Mouse (Mus musculus): Measurements from ENCODE around the gene Armc12.
A peak's percentile ranks its signal among the peaks of the same experiment; 100 is the strongest.

Gene Armc12

DNA sequence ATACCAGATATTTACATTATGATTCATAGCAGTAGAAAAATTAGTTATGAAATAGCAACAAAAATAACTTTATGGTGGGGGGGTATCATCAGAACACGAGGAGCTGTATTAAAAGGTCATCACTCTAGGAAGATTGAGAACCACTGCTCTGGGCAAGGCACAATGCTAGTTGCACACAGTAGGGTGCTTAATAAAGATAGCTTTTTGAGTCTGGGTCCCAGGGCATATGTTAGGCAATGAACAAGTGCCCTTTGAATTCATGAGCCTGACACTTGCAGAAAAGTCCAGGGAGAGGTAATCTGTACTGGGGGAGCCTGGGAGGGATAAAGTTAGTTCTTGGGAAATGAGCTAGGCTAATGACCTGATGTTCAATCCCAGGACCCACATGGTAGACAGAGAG is 17.3 kb upstream of the Armc12 start:
- DNase-seq (ENCODE audit: low spot score): no peak

DNA sequence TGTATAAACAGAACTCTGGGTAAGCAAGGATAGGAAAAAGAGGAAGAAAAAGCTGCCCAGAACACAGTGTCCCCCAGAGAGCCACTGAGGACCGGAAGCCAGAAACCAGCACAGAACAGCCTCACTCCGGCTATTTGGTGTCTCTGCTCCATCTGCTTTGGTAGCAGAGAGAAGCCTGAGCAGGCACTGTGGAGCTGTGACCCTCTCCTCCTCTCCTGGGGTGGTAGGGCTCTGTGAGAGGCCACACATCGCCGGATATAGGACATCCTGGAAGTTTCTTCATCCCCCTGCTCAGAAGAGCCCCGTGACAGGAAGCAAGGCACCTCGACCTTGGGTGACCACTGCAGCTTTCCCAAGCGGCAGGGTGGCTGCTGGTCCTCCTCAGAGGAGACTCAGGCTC is 16.8 kb upstream of the Armc12 start:
- DNase-seq (ENCODE audit: low spot score): no peak

DNA sequence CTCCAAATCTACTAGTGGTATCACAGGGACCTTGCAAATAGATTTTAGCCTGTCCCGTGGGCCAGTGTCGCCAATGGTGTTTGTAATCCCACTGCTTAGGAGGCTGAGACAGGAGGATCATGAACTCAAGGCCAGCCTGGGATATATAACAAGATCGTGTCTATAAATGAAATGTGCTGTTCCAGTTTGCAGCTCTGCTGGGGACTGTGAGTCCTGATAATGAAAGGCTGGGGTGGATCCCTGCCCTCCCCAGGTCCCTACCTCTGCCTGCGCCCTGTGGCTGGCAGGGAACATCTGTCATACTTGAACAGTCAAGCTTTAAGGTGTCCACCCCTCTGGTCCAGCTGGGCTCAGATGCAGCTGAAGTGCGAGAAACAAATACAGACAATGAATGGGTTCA is 16.1 kb upstream of the Armc12 start:
- no peak for DNase-seq (ENCODE audit: low spot score)

DNA sequence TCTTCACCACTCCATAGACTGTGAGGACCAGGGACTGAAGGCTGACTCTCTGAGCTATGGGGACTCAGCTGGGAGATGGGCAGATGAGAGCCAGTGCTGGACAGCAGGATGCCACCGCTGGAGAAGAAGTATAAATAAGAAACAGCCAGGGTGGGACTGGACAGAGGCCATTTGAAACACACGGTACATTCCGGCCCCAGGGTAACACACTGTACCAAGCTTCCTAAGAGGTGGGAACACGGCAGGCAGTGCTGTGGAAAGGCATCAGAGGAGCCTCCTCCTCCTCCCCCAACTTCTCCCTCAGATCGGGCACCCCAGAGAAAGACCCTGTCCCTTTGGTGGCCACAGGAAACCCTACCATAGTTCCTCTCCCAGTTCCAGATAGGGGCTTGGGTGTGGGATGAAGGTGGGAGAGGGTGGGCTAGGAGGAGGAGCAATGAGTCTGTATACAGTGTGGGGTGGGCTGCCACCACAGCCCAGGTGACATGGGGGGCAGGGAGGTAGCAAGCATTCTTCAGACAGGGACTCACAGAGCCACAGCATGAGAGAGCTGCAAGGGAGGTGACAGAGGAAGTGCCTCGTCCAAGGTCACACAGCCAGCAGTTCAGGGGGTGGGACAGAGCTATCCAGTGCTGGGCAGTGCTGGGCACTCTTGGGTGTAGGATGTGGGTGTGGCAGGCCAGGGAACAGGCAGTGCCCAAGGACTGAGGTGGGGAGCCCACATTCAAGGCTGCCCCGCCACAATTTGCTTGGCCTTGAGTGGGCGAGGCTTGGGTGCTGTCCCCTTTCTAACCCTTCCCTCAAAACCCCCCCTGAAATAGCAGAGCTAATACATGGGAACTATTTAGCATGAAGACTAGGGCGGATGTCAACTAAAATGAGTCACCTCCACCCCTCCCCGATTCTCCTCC is 14.9 kb upstream of the Armc12 start:
- peak; percentile 67 for DNase-seq (ENCODE audit: low spot score)

DNA sequence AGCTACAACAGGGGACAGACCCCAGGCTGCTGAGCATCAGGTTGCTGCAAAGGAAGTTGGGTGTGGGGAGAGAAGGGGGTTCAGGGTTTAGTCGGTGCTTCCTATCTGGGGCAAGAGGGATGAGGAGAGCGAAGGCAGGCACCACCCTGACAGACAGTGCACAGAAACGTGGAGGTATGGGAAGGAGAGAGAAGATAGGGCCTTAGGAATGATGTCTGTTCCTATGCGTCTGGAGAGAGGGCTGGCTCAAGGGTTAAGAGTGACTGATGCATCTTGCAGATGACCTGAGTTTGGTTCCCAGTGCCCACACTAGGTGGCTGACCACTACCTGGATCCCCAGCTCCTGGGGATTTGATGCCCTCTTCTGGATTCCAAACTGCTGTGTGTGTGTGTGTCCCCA is 13.7 kb upstream of the Armc12 start:
- no peak for DNase-seq (ENCODE audit: low spot score)

DNA sequence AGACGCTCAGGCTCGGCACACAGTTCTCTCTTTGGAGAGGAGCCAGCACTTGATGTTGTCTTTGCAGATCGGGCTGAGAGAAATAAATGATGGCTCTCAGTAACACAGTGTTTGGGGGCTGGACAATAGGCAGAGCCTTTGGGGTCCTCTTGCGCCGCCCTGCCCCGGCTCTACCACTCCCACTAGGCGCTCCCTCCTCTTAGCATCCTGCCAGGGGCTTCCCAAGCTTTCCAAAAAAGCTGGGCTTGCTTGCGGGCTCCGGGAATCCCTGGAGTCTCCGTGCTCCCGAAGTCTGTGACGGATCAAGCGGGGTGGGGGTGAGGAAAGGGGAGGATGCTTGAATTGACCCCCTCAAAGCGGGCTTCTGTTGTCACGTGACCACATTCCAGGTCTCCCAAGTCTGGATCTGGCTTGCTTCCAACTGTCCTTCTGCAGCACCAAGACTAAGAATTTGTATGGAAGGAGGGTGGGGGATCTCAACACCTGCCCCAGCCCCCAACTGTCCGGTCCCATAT is 13.1 kb upstream of the Armc12 start, which contains the start of gene Fkbp5:
Gene Fkbp5 (minus strand): TSS at position 87 of the 515 bp plus-strand sequence.
- peak; percentile 80 for DNase-seq (ENCODE audit: low spot score)

DNA sequence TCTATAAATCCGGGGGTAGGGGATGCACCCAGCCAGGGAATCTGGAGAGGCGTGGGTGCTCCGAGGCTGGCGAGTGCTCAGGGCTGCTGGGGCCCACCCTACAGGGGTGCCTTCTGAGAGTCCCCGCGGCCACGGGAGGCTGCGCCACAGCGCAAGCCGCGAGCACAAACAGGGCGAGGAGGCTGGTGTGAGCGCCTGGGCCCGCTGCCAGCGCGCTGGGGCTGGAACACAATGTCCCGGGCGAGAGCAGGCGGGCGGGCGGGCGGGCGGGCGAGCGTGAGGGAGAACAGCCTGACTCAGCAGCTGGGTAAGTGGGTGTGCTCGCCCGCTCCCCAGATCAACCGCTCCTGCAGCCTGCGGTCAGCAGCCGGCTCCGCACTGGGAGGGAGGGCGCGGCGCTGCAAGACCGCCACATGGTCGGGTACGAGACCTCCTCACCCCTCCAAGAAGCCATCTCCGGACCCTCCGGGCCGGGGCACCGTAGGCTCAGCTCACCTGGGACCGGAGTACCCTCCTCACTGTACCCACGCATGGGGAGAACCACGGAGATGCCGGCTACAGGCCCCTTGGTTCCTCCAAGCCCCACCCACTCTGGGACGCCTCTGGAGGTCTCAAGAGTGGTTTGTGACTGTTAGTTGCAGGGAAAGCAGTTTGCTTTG is 12.5 kb upstream of the Armc12 start:
- DNase-seq (ENCODE audit: low spot score): peak; percentile 94

DNA sequence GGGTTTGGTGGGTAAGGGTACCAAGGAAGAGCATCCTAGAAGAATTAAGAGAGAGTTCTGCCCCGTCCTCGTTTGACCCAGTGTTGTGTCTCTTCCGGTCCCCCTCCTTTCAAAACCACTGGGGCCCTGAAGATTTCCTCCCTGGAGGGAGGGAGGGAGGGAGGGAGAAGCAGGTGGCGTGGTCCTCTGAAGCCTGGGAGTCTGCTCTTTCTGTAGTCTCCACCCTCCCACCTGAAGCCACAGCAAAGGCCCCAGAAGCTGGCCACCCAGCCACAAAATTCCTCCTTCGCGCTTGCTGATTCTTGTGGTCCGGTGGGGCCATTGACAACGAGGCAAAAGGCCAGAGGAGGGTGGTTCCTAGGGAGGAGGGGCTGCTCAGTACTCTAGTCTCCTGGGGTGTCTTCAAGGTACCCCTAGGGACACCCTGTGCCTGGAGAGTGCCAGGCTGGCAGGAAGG is 12.0 kb upstream of the Armc12 start:
- DNase-seq (ENCODE audit: low spot score): no peak

DNA sequence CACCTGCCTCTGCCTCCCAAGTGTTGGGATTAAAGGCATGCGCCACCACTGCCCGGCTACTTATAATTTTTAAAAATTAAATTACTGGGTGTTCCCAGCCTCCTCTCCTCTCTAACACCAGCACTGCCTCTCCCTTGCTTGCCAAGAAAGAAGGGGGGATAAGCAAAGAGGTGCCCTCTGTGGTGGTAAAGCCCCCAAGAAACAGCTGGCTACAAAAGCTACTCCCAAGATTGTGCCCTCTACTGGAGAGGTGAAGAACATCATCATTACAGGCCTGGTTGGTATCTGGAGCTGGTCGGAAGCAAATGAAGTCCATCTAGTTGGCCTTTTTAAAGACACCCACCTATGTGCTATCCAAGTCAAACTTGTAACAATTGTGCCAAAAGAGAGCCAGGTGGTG is 10.8 kb upstream of the Armc12 start:
- DNase-seq (ENCODE audit: low spot score): no peak

DNA sequence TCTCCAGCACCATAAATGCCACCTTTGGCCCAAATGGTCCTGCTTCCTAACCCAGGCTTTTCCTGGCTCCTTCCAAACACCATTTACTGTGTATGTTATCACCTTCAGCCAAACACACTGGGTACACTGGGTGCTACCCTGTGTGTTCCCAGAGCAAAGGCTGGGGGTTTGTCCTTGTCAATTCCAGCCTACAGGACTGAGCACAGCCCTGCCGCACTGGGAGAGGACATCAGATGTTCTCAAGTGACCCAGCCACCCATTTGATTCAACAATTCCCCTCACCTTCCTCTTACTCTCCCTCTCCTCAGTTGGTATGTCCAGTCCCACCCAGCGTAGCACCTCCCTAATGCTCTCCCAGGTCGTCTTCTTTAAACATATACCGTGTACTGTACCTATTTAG is 10.0 kb upstream of the Armc12 start:
- no peak for DNase-seq (ENCODE audit: low spot score)

DNA sequence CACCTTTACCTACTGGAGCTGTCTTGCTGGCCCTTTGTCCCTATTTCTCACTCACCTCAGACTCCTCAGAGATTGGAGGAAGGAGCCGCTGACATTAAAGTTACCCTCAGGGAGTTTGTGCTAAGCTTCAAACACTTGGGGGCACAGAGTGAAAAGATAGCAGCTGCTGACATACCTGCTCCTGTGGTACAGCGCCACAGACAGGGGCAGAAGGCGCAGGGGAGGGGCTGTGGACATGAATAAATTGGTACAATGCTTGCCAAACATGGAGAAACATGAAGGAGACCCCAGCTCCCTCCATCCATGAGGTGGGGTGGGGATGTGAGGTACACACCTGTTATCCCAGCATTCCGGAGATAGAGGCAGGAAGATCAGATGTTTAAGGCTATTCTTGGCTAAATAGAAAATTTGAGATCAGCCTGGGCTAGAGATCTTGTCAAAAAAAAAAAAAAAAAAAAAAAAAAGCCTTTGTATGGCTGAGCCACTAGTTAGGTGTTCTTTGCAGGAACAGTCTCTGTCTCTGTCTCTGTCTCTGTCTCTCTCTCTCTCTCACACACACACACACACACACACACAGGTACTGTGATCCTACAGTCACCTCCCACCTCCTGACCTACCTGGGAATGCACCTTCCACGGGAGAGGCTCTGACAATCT is 9.4 kb upstream of the Armc12 start:
- DNase-seq (ENCODE audit: low spot score): no peak

DNA sequence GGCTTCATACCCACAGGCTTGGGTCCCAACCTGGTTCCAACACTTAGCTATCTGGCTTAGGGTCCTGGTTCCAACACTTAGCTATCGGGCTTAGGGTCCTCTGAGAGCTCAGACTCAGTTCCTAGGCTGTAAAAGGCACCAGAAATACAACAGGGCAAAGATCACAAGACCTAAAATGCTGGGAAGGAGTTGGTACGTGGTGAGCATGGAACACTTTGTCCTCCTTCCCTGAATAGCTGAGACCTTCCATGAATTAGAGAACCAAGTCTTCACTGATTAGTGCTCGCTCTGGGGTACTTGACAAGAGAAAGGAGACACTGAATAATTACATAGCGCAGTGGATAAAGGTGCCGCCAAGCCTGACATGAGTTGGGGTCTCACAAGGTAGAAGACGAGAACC is 8.7 kb upstream of the Armc12 start:
- no peak for DNase-seq (ENCODE audit: low spot score)

DNA sequence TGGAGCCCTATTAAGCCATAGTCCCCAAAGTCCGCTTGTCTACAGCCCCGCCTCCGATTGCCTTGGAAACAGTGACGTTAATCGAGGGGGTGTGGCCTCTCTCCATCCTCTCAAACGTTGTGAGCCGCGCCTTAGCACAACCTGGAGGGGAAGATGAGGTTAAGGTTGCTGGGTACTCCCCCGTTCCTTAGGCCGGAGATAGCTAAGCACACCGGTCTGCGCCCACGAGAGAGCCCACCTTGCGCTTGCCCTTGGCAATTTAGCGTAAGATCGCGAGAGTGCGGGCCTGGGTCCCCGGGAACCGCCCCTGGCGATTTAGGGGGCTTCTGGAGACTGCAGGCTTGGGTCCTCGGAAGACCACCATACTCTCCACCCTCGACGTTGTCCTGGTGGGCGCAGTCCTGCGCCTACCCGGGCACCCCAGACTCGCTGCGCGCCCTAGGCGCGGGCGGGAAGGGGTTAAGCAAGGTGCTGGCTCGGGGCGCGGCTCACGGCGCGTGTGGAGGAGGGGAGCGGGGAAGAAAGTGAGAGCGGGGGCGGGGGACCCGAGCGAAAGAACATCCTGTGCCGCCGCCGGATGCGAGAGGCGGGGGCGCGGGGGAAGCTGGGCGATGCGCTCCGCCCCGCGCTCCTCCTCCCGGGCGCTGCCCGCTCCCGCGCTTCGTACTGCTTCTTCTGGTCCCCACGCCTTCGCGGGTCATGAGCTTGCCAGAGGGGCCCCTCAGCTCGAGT is 7.8 kb upstream of the Armc12 start:
- peak; percentile 96 for DNase-seq (ENCODE audit: low spot score)

DNA sequence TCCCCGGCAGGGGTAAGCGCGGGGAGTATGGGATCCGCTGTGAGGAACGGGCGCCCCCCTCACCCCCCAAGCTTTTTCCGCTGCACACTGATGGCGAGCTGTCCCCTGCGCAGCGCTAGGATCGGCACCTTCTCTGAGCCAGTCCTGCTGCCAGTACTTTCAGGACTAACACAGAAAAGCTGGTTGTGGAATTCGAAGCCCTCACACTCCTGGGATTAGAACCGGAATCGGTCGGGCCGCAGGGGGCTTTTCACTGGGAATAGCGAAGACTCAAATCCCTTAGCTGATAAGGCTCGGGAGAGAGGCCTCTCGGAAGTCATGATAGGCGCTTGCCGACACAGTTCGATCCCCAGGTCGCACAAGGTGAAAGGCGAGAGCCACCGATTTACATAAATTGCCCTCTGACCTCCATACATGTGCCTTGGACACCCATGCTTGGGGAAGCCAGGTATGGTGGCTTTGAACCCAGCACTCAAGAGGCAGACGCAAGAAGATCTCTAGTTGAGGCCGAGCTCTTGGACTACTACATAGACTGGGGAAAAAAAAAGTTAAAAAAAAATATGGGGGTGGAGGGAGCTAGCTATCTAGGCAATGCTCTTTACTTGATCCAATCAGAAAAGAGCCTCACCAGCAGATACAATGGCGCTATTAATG is 7.1 kb upstream of the Armc12 start:
- no peak for DNase-seq (ENCODE audit: low spot score)

DNA sequence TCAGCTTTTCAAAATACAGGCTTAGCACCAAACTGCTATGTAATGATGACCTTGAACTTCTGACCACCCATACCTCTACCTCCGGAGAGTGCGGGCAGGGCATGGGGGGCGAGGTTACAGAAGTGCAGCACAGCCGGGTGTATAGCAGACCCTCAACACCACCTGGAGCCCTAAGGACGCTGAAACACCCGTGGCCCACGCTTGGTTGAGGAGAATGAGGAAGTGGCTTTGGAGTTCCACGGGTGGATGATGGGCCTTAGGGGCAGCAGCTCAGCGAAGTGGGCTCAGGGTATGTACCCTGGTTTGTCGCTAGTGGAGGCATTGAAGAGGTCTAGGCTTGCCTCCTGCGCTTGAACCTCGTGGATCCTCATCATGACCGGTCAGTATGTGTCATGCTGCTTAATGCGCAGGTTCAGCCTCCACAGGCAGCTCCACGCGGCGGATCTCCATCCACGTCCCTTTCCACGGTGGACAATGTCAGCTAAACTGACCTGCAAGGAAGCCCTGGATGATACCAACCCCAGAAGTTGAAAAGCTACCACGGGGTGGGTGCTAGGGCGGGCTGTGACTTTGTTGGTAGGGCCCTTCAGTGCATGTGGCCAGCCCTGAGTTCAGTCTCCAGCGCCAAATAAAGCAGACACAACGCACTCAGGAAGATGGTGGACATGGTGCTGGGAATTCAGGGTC is 6.5 kb upstream of the Armc12 start:
- no peak for DNase-seq (ENCODE audit: low spot score)

DNA sequence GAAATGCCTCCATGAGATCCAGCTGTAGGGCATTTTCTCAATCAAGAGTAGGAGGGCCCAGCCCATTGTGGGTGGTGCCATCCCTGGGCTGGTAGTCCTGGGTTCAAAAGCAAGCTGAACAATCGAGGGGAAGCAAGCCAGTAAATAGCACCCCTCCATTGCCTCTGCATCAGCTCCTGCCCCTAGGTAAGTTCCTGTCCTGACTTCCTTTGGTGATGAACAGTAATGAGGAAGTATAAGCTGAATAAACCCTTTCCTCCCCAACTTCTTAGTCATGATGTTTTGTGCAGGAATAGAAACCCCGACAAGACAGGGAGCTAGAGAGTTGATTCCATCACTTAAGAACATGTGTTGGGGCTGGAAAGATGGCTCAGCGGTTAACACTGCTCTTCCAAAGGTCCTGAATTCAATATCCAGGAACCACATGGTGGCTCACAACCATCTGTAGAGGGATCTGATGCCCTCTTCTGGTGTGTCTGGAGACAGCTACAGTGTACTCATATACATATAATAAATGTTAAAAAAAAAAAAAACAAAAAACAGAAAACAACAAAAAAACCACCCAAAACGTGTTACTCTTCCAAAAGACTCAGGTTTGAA is 5.7 kb upstream of the Armc12 start:
- no peak for DNase-seq (ENCODE audit: low spot score)

DNA sequence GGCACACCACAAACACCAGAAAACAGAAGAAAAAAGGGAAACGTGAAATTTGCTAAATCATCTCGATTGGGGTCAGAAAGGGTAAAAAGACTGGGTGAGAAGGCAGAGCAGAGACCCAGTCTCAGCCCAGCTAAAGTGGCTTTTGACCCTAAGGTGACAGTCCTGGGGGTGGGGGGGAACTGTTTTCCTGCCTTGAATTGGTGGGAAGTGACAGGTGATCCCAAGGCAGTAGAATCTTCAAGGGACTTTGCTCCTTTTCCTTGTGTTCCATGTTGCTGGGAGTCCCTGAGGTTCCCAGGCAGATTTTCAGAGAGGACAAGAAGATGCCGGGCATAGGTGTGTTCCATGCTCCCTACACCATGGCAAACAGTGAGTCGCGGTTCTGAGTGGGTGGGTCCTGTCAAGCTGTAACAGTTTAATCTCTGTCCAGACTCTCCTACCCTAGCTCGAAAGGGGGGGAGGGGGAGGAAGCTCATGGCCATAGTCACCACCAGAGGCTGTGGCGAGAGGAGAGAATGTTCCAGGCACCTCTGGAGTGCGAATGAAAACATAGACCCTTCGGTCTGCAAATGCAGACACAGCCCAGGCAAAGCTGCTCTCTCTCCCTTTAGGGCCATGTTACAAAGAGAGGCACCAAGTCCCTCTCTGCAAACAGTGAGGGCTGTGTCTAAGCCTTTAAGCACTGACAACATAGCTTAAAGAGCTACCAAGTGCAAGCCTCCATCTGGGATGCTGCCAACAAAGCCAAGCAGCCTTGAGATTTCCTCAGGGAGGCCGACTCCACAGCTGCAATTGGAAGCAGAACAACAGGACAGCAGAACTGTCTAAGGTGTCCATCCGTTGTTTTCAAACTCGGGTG is 3.2 kb upstream of the Armc12 start:
- peak; percentile 79 for DNase-seq (ENCODE audit: low spot score)

DNA sequence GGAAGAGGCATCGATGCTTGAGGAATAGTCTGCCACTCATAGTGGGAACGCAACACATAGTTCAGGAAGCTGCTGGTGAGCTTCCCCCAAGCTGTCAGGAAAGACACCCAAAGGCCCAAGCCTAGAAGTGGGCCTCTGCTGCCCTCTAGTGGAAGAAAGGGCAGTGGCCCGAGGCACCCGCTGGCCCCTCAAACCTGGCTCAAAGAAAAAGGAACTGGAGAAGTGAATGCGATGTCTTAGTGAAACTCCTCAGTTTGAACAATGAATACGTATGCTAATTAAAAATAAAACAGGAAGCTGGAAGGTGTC is 2.6 kb upstream of the Armc12 start:
- peak; percentile 91 for DNase-seq (ENCODE audit: low spot score)

DNA sequence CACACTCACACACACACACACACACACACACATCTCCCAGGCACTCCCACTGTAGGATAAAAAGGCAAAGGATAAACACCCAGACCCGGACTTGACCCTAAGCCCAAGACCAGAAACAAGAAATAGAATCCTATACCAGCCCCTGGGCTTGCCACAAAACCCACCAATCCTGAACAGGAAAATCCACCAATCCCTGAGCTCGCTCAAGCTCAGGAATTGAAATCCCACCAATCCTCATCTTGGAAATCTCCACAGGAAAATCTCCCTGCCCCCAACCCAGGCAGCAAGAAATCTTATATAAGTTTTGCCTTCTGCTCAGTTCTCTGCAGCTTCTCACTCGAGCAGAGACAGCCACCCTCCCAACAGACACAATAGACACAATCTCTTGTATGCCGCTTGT is 1.5 kb upstream of the Armc12 start:
- DNase-seq (ENCODE audit: low spot score): no peak

DNA sequence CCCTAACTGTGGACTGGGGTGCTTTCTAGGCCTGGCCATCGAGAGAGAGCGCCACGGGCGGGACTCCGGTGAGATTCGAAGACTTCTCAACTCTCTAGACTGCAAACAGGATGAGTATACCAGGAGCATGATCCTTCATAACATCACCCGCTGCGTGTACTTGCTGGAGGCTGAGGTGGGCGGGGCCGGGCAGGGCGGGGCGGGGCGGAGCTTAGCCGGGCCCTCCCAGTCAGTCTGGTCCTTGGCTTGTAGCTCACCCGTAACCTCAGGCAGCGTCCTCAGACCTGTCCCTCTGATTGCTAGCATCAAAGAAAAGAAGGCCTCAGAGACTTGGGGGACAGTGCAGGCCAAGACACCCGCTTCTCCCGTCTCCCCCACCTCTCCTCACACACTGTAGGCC is 1.3 kb downstream of the Armc12 start:
- no peak for DNase-seq (ENCODE audit: low spot score)

Measured in testis, postnatal 10 days (tissue).